Comparison of ENCODE assay signal across 9 mouse cellular contexts in genomic region chr10:42962181-42962601, GRCm38 (mm10).
DNase-seq lines count a peak whose midpoint lies in the region; ATAC-seq lines count a peak whose summit lies in the region.
"Had no signal": no experiment of that assay in that cellular context is flagged by ENCODE, and none has a peak within 500 bp of the region (broad histone marks: within the 10 kb centered on the region; RNA-seq: fewer than 3 reads in every experiment).

No protein-coding gene starts in this region.

- ATAC-seq in granulocyte monocyte progenitor cell, adult 5-6 weeks (replicated peaks; ENCODE audit: poor library complexity, severe bottlenecking): peak; percentile 77
- no peak for ATAC-seq in erythroid progenitor cell, adult 5-6 weeks (replicated peaks; ENCODE audit: low FRiP score, poor library complexity, severe bottlenecking)
- ATAC-seq: forebrain, embryonic 16.5 days had no signal

- DNase-seq in heart, adult 9 months (ENCODE audit: low spot score in 2 of 2): peak; percentile 40 to 46
- DNase-seq in heart, postnatal 4 days: no peak
- peak; percentile 66 for DNase-seq in CD4-positive helper T cell, adult 2 months (ENCODE audit: low read depth, low spot score)
- DNase-seq in natural killer cell, adult 2 months (ENCODE audit: low spot score in 2 of 2): peak; percentile 37 to 45
- DNase-seq in right cerebral cortex, postnatal 4 days: no peak
- DNase-seq in cerebellum, adult 8-10 months: no peak

Comparison
In these comparisons a context has a peak if more than half of its experiments do, and no peak if none do; other contexts are left out.
1. DNase-seq: peak in heart, adult 9 months (2 of 2), CD4-positive helper T cell, adult 2 months (single experiment) and natural killer cell, adult 2 months (2 of 2); none in heart, postnatal 4 days (single experiment), right cerebral cortex, postnatal 4 days (single experiment) and cerebellum, adult 8-10 months (single experiment).